Mouse (Mus musculus) E14TG2a.4 (cell line): ENCODE measurements at regions not wholly inside any gene's neighbourhood (a gene's known extent, or its start where the extent isn't known, plus 50 kb on each side); places are given as distances from the start of the nearest gene placed in this dataset.

Experiments used
- H3K27me3 ChIP-seq: 2 replicates; pipeline ENCODE4 v1.6.1; 2014; ENCODE audit warnings: low read length, control low read depth; ENCODE audit not compliant: insufficient read depth
- H3K36me3 ChIP-seq: 2 replicates; pipeline ENCODE4 v1.6.1; 2014; ENCODE audit warnings: low read length, control low read depth; ENCODE audit not compliant: insufficient read depth
- H3K4me1 ChIP-seq: replicated peaks from 2 replicates; pipeline ENCODE4 v1.6.1; 2014; ENCODE audit warnings: low read depth, low read length, control low read depth
- H3K4me3 ChIP-seq: replicated peaks from 2 replicates; pipeline ENCODE4 v1.5.1; 2014; ENCODE audit warnings: mild to moderate bottlenecking, low read length
- H3K9me3 ChIP-seq: 2 replicates; pipeline ENCODE4 v1.6.1; 2014; ENCODE audit warnings: low read length, control low read depth
- CTCF ChIP-seq: conservative IDR thresholded peaks from 2 replicates; pipeline ENCODE4 v1.5.1; 2014; ENCODE audit warnings: low read length
- NANOG ChIP-seq: IDR thresholded peaks from 2 replicates; pipeline ENCODE4 v1.6.1; 2014; ENCODE audit warnings: borderline replicate concordance, low read length, mixed read lengths
- POU5F1 ChIP-seq: IDR thresholded peaks from 2 replicates; pipeline ENCODE4 v1.6.1; 2014; ENCODE audit warnings: low read length, borderline replicate concordance

DNA sequence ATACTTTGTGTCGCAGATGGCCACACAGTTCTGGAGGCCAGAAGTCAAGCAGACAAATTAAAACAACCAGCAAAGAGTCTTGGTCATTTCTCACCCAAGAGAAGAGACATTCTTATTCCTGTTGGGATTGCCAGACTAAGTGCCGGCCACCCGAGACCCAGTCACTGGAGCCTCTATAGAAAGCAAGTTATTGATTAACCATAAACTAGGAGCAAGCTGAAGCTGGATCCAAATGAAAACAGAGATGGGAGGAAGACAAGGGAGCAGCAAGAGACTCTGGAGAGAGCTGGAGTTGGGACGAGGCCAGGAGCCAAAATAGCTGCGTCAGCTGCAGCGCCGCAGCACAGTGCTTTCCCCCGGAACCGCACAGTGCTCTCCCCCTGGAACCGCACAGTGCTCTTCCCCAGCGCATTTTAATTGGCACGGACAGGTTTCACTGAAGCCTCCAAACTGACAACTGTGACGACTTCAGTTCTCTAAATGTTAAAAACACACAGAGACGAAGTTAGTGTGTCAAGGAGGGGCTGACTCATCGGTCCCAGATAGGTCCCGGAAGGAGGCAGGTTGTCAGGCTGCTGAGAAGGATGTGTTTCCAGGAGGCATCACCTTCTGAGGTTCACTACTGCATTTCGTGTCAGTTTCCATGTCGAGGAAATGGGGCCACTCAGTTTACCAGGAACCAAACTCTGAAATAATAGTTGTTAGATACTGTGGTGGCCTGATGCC is 350.6 kb upstream of the Trpc7 start:
- Histone ChIP-seq H3K36me3 (no peaks in the 10 kb centered on the region), H3K4me3 (no peak overlapping the region), H3K4me1 (peaks cover 7% of the 10 kb centered on the region), H3K27me3 (no peaks in the 10 kb centered on the region), H3K9me3 (no peaks in the 10 kb centered on the region)
- TF ChIP-seq POU5F1 (no peak), NANOG (no peak), CTCF (no peak)

DNA sequence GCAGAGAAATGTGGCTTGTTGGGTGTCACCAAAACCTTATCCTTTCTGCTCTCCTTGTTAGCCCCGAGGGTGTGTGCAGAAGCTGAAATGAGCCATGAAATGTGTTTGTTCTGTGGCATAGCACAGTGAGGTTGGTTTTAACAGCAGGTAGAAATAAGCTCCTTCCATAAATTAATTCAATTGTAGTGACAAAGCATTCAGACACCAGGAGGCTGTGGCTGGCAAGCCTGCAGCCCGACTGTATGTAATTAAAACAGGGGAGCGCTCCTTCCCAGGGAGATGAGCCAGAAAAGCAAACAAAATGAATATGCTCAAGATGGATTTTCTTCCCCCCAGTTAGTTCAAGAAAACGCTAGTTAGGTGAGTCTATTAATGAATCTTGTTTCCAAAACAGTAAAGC is 341.1 kb upstream of the Trpc7 start:
- 0 out of 2 replicates have a peak, but pooled peaks cover 5% of the 10 kb centered on the region for H3K9me3 ChIP-seq
- H3K4me3 ChIP-seq, result no peak overlapping the region
- TF ChIP-seq NANOG (no peak), POU5F1 (no peak), CTCF (no peak)
- H3K27me3 ChIP-seq, result no peaks in the 10 kb centered on the region
- H3K4me1 ChIP-seq, result peaks cover 37% of the 10 kb centered on the region
- H3K36me3 ChIP-seq, result no peaks in the 10 kb centered on the region

DNA sequence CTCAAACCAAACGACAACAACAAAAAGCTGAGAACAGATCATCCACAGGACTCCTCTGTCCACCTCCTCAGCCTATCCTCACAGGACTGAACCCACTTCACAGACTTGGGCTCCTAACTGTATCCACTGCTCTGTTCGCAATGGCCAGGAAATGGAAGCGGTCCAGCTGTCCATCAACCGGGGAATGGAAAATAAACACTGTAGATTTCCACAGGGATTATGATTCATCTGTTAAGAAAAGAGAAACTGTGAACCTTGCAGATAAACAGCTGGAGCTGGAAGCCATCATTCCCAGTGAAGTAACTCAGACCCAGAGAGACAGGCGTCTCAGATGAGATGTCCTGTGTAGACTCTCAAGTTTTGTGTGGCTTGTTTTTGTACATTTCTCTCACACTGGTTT is 340.4 kb upstream of the Trpc7 start:
- no peak for TF ChIP-seq NANOG
- TF ChIP-seq POU5F1, result no peak
- TF ChIP-seq CTCF, result no peak

DNA sequence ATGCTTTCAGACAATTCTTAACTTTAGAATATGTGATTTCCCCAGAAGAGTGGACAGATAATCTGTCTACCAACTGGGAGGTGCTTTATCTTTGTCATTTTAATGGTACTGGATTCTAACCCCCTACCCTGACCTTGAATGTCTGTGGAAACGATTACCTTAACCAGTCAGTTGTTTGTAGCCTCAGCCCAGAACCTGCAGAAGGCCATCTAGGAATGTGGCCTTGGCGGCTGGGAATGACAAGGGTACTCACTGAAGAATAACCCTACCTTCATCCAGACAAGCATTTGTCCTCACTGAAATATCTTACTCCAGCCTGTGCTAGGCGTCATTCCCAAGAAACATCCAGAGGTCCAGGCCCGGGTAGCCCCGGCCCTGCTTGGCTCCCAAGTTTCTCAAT is 337.1 kb upstream of the Trpc7 start:
- H3K9me3 ChIP-seq, result no peaks in the 10 kb centered on the region
- H3K4me3 ChIP-seq, result no peak overlapping the region
- no peaks in the 10 kb centered on the region for H3K27me3 ChIP-seq
- H3K4me1 ChIP-seq, result peaks cover 57% of the 10 kb centered on the region
- H3K36me3 ChIP-seq, result no peaks in the 10 kb centered on the region
- TF ChIP-seq NANOG (peak; percentile 85), CTCF (no peak)

More for the DNA sequence above, 340.4 kb upstream of the Trpc7 start:
- Histone ChIP-seq H3K4me3 (no peak overlapping the region), H3K4me1 (peaks cover 45% of the 10 kb centered on the region), H3K27me3 (no peaks in the 10 kb centered on the region), H3K9me3 (0 out of 2 replicates have a peak, but pooled peaks cover 5% of the 10 kb centered on the region), H3K36me3 (no peaks in the 10 kb centered on the region)

DNA sequence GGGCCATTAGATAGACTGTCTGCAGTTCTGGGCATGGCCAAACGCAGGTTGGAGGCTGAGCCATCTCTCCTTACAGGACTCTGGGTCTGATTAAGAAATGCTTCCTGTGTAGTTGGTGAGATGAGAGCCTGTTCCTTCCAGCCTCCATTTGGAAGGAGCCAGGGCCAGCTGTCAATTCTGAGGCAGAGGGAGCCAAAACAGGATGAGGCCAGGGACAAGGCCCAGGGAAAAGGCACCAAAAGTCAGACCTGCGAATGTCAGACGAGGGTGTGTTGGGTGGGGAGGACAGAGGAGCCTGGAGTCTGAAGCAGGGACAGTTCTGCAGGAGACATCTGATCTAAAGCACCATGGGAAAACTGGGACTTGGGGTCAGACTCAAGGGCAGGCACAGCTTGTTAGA is 335.9 kb upstream of the Trpc7 start:
- Histone ChIP-seq H3K4me1 (peaks cover 51% of the 10 kb centered on the region), H3K27me3 (no peaks in the 10 kb centered on the region), H3K9me3 (no peaks in the 10 kb centered on the region), H3K4me3 (no peak overlapping the region), H3K36me3 (no peaks in the 10 kb centered on the region)
- TF ChIP-seq POU5F1 (no peak), CTCF (no peak), NANOG (no peak)

DNA sequence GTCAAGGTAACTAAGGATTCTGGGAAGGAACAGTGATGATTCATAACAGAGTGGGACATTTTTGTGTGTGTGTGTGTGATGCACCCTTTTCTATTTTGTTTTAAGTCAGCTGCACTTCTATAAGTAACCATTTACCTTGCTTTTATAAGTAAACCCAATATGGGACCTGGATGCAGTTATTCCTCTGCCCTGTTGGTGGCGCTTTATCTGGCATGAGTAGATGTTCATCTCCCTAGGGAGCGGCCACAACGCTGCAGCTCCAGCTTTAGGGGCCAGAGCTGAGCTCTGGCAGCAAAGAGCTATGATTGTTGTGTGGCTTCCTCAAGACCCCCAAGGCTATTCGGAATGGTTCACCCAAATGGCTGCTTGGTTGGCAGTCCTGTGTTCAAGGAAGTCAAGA is 334.5 kb upstream of the Trpc7 start:
- Histone ChIP-seq H3K36me3 (no peaks in the 10 kb centered on the region), H3K4me3 (no peak overlapping the region), H3K27me3 (no peaks in the 10 kb centered on the region), H3K9me3 (no peaks in the 10 kb centered on the region), H3K4me1 (peaks cover 41% of the 10 kb centered on the region)
- peak; percentile 76 for TF ChIP-seq CTCF
- TF ChIP-seq POU5F1, result no peak
- no peak for TF ChIP-seq NANOG

DNA sequence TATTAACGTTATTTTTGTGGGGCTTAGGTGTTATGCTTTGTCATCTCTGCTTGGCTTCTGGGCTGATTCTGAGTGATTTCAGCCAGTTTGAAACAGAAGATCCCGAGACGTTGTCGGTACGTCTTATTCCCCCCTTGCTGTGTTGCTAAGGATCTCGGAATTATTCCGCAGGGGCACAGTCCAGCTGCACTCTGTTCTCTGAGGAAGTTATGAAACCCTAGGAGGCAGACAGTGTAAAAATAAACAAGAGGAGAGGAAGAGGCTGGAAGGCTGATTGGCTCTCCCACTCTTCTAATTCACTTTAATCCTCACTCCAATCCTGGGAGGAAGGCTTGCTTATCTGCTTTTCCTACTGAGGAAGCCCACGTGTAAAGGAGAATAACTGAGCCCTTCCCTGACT is 325.3 kb upstream of the Trpc7 start:
- TF ChIP-seq CTCF (no peak), NANOG (no peak), POU5F1 (no peak)
- no peaks in the 10 kb centered on the region for H3K36me3 ChIP-seq
- H3K4me3 ChIP-seq, result no peak overlapping the region
- H3K27me3 ChIP-seq, result peaks cover 5% of the 10 kb centered on the region
- no peaks in the 10 kb centered on the region for H3K9me3 ChIP-seq
- peaks cover under 1% of the 10 kb centered on the region for H3K4me1 ChIP-seq

DNA sequence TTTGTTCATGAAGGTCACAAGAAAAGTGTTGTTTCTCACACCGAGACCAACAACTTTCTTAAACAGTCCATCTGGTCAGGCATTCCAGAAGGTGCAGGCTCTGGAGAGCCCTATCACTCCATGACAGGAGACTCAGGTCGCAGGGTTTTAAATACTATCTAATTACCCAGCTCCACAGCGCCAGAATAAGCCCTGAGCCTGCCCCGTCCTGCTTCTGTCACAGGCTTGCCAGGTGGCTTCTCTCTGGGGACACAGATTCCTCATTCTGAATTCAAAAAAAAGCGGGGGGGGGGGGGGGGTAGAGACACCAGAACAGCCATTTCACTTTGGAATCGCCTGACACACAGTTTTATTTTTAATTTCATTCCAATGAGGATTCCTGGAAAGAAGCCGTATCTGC is 320.4 kb upstream of the Trpc7 start:
- Histone ChIP-seq H3K36me3 (no peaks in the 10 kb centered on the region), H3K4me3 (no peak overlapping the region), H3K9me3 (no peaks in the 10 kb centered on the region), H3K27me3 (peaks cover 5% of the 10 kb centered on the region; the same call in 1 of the 2 replicates), H3K4me1 (peaks cover 11% of the 10 kb centered on the region)
- TF ChIP-seq CTCF (no peak), POU5F1 (no peak), NANOG (no peak)

DNA sequence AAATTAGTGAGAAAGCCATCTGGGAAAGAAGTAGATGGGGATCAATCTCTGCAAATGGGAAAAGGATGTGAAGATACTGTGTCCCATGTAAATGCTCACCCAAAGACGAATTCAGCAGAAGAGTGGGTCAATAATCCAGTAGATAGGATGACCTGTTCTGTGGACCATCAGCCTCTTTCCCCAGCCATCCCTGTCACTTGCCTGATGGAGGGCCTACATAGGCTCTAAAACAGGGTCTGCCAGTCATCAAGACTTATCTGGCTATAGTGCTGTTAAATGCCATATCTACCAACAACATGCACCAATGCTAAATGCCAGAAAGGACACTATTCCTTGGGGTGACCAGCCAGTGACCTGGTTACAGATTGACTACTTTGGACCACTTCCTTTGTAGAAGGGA is 316.5 kb upstream of the Trpc7 start:
- no peaks in the 10 kb centered on the region for H3K27me3 ChIP-seq
- H3K4me1 ChIP-seq, result peaks cover 11% of the 10 kb centered on the region
- H3K4me3 ChIP-seq, result no peak overlapping the region
- no peaks in the 10 kb centered on the region for H3K9me3 ChIP-seq
- TF ChIP-seq NANOG (no peak), POU5F1 (no peak), CTCF (no peak)
- no peaks in the 10 kb centered on the region for H3K36me3 ChIP-seq
